Mouse (Mus musculus) forebrain, embryonic 11.5 days (tissue): ENCODE measurements at regions not wholly inside any gene's neighbourhood (a gene's known extent, or its start where the extent isn't known, plus 50 kb on each side); places are given as distances from the start of the nearest gene placed in this dataset.

ENCODE experiments used
- ATAC-seq: fragments of 200-750 bp; cut with Nextera tagmentation; replicated peaks from 2 replicates; pipeline ENCODE4 v1.8.0; 2017; ENCODE audit warnings: moderate TSS enrichment; ENCODE audit not compliant: low FRiP score
- DNase-seq: peaks from one replicate; pipeline ENCODE4 v3.0.0-alpha.2; 2017; ENCODE audit warnings: low spot score
- H3K27ac ChIP-seq: fragments of 300-500 bp; sonication (generic); 2 replicates; pipeline ENCODE4 v1.5.1; 2014; ENCODE audit warnings: low read depth, low read length
- H3K27me3 ChIP-seq: fragments of 300-500 bp; sonication (generic); 2 replicates; pipeline ENCODE4 v1.6.1; 2014; ENCODE audit warnings: mild to moderate bottlenecking, low read length, mixed read lengths; ENCODE audit not compliant: control insufficient read depth, insufficient read depth
- H3K36me3 ChIP-seq: fragments of 300-500 bp; sonication (generic); 2 replicates; pipeline ENCODE4 v1.6.1; 2014; ENCODE audit warnings: mild to moderate bottlenecking, low read length, moderate library complexity, mixed read lengths; ENCODE audit not compliant: control insufficient read depth, insufficient read depth
- H3K4me1 ChIP-seq: fragments of 300-500 bp; sonication (generic); replicated peaks from 2 replicates; pipeline ENCODE4 v1.6.1; 2014; ENCODE audit warnings: low read length, mixed read lengths; ENCODE audit not compliant: control insufficient read depth, insufficient read depth
- H3K4me2 ChIP-seq: fragments of 300-500 bp; sonication (generic); 2 replicates; pipeline ENCODE4 v1.6.1; 2014; ENCODE audit warnings: low read depth, mild to moderate bottlenecking, low read length, moderate library complexity, mixed read lengths; ENCODE audit not compliant: severe bottlenecking
- H3K4me3 ChIP-seq: fragments of 300-500 bp; sonication (generic); 2 replicates; pipeline ENCODE4 v1.5.1; 2014; ENCODE audit warnings: low read depth, low read length
- H3K9ac ChIP-seq: fragments of 300-500 bp; sonication (generic); 2 replicates; pipeline ENCODE4 v1.6.1; 2014; ENCODE audit warnings: low read length
- H3K9me3 ChIP-seq: fragments of 300-500 bp; sonication (generic); 2 replicates; pipeline ENCODE4 v1.6.1; 2016; ENCODE audit warnings: low read length, mixed read lengths; ENCODE audit not compliant: control insufficient read depth
- WGBS: fragments of 180-500 bp; shearing (Covaris S2); extraction: QIAGEN DNeasy Blood & Tissue Kit; methylation state at CpG from one replicate; pipeline ENCODE4 v1.1.7; 2014; 5-methylcytosine and 5-hydroxymethylcytosine counted together

DNA sequence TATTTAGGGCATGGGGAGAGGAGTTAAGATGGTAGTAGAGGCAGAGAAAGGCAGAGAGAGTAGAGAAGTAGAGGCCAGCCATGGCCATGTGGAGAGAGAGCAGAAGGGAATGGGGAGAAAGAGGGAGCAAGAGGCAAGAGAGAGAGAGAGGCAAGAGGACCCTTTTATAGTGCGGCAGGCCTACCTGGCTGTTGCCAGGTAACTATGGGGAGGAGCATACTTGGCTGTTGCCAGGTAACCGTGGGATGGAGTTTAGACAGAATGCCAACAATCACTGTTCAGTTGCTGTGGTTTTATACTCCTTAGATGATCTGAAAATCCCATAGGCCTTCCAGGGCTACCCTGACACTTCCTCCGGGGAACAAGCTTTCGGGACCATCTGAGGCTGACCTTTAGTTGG lies 222.0 kb upstream of the Peli2 start:
- Histone ChIP-seq H3K4me1 (no peaks in the 10 kb centered on the region), H3K9me3 (no peaks in the 10 kb centered on the region), H3K4me2 (no peak overlapping the region), H3K27ac (no peak overlapping the region), H3K4me3 (no peak overlapping the region), H3K36me3 (no peaks in the 10 kb centered on the region), H3K27me3 (no peaks in the 10 kb centered on the region), H3K9ac (no peak overlapping the region)
- DNase-seq (no peak), ATAC-seq (no peak)
- WGBS, result 89% methylated on average over 4 of the region's 4 CpGs

DNA sequence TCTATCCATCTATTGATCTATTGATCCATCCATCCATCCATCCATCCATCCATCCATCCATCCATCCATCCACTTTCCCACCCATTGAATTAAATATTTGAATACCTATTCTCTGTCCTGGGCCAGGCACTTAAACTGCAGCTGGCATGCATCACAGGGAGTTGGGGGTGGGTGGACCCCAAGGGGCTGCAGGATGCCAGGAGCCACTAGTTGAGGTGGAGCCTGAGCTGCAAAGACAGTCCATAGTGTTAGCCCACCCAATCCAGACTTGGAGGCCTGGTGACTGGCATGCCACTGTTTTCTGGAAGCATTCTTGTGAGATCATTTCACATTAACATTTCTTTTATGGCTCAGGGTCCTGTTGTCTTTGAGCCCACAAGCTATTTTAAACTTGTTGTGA lies 215.3 kb upstream of the Peli2 start:
- ATAC-seq (no peak), DNase-seq (no peak)
- H3K4me1 ChIP-seq, result no peaks in the 10 kb centered on the region; the same call in 1 of the 2 replicates
- no peaks in the 10 kb centered on the region for H3K9me3 ChIP-seq
- H3K27me3 ChIP-seq, result no peaks in the 10 kb centered on the region
- H3K36me3 ChIP-seq, result no peaks in the 10 kb centered on the region
- H3K27ac ChIP-seq, result no peak overlapping the region
- no peak overlapping the region for H3K4me2 ChIP-seq
- no peak overlapping the region for H3K4me3 ChIP-seq
- no peak overlapping the region for H3K9ac ChIP-seq

DNA sequence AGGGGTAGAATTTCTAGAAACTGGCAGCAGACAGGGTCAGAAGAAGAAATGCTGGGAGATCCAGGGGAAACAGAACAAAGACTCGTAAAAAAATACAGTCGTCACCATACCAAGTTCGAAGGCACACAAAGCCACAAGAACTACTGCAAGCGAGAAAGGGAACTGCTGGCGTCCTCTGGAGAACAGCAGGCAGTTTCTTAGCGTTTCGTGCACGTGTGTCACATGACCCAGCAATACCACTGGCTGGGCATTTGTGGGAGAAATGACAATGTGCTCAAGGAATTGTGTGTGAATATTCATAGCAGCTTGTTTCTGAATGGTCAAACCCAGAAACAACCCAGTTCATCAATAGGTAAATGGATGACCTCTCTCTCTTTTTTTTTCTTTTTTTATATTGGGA lies 211.5 kb upstream of the Peli2 start:
- no peaks in the 10 kb centered on the region for H3K27me3 ChIP-seq
- no peak overlapping the region for H3K4me2 ChIP-seq
- H3K36me3 ChIP-seq, result no peaks in the 10 kb centered on the region
- no peak overlapping the region for H3K9ac ChIP-seq
- H3K4me1 ChIP-seq, result peaks cover 5% of the 10 kb centered on the region; the same call in 1 of the 2 replicates
- DNase-seq (no peak), ATAC-seq (no peak)
- WGBS, result 62% methylated on average over 8 of the region's 8 CpGs
- H3K27ac ChIP-seq, result no peak overlapping the region
- H3K9me3 ChIP-seq, result no peaks in the 10 kb centered on the region
- no peak overlapping the region for H3K4me3 ChIP-seq

DNA sequence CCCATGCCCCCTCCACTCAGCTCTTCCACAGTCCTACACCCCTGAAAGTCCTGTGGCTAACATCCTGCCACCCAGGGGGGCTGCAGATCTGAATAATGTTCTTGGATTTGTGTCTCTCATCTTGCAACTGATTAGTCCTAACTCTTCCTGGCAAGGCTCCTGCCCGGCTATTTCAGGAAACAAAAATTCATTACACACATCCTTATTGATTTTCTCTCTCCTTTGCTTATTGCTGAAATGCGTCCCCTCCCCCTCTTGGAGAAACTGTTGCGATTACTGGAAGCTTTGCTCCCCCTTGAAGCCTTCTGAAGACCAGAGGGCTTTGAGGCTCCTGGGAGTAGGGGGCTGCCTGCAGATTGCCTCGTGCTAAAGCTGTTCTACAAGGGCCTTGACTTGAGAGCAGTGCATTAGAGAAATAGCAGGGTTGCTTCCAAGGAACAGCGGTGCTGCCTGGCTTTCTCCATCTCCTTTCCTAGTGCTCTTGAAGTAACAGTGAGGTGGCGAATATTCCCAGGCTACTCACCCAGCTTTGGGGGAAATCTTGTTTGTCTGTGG lies 209.8 kb upstream of the Peli2 start:
- DNase-seq, result no peak
- H3K27me3 ChIP-seq, result no peaks in the 10 kb centered on the region
- H3K4me2 ChIP-seq, result no peak overlapping the region
- H3K4me1 ChIP-seq, result peaks cover 5% of the 10 kb centered on the region; the same call in 1 of the 2 replicates
- H3K27ac ChIP-seq, result no peak overlapping the region
- WGBS, result 49% methylated on average over 6 of the region's 6 CpGs
- no peak for ATAC-seq
- no peaks in the 10 kb centered on the region for H3K36me3 ChIP-seq
- H3K4me3 ChIP-seq, result no peak overlapping the region
- H3K9me3 ChIP-seq, result no peaks in the 10 kb centered on the region
- H3K9ac ChIP-seq, result no peak overlapping the region

DNA sequence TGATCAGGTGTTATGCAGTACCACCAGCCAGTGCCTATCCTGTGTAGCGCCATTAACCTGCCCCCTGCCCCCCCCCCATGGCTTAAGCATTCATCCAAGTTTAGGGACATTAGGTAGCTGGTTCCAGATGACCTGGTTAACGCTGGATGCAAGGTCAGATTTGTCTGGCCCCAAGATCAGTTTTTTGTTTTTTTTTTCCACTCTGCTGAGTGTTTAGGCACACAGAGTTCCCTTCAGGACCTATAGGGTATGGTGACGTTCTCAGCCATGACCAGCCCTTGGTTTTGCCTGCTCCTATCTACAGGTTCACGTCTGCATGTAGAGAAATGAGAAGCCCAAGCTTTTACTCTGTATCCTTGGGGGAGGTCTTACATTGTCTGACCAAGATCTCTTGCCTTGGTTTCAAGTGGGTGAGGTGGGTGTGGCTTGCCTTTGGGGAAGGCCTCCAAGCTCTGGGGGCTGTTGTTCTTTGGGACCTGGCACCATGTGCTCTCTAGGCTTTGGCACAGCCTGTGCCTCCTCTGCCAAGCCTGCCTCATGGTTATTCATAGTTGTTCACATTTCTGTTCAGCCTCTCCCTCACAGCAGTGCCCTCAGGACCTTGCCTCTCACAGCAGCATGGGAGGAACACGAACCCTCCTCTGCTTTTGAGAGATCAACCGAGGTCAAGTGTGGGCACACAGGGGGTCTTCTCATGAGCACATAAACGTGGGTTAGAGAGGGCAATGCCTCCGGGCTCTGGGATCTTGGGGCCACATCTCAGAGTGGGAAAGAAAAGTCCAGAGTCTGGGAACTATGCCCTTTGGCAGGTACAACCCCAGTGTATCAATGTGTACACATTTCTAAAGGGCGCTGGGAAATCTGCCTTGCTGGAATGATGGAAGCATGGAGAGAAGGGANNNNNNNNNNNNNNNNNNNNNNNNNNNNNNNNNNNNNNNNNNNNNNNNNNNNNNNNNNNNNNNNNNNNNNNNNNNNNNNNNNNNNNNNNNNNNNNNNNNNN lies 208.8 kb upstream of the Peli2 start:
- DNase-seq (no peak), ATAC-seq (no peak)
- Histone ChIP-seq H3K27ac (no peak overlapping the region), H3K27me3 (no peaks in the 10 kb centered on the region), H3K4me2 (no peak overlapping the region), H3K36me3 (no peaks in the 10 kb centered on the region), H3K4me1 (peaks cover 5% of the 10 kb centered on the region; the same call in 1 of the 2 replicates), H3K9ac (no peak overlapping the region), H3K9me3 (no peaks in the 10 kb centered on the region), H3K4me3 (no peak overlapping the region)
- 76% methylated on average over 9 of the region's 9 CpGs for WGBS

DNA sequence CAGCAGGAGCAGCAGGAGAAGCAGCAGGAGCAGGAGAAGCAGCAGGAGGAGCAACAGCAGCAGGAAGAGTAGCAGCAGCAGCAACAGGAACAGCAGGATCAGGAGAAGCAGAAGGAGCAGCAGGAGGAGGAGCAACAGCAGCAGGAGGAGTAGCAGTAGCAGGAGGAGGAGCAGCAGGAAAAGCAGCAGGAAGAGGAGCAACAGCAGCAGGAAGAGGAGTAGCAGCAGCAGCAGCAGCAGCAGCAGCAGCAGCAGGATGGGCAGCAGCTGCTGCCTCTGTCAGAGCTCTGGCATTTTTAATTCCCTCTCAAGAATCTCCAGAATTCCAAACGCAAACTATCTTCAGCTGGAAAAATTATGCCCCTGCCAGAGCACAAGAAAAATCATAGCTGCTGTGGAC lies 205.0 kb upstream of the Peli2 start:
- Histone ChIP-seq H3K36me3 (no peaks in the 10 kb centered on the region), H3K27ac (no peak overlapping the region), H3K4me3 (no peak overlapping the region), H3K27me3 (no peaks in the 10 kb centered on the region), H3K9ac (no peak overlapping the region), H3K4me1 (peaks cover 5% of the 10 kb centered on the region; the same call in 1 of the 2 replicates), H3K4me2 (no peak overlapping the region), H3K9me3 (no peaks in the 10 kb centered on the region)
- ATAC-seq (no peak), DNase-seq (no peak)
- WGBS, result 81% methylated on average over 1 of the region's 1 CpGs

DNA sequence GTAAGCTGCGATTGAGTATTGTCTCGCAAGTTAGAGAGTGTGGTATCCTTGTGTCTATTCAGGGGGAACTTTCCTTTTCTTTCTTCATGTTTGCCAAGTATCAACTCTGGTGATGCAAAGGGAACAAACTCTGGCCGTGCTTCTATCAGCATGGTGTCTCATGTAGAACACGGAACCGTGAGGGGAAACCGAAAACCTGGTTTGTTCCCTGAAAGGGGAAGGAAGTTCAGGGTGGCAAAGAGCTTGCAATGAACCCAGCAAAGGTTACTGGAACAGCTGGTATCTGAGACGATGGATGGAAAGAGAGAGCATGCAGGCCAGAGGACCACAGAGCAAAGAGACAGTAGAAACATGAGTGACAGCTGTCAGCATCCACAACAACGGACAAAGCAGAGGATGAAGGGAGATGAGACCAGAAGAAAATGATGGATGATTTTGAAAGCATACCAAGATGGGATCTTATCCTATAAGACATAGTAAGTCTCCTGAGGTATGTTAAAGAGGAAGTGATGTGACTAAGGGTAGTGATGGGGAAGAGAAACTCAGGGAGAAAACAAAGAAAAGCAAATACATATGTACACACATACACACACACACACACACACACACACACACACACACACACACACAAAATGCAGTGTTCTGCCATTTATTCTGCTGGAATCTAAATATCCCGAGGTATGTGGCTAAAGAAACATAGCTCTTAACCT lies 199.8 kb upstream of the Peli2 start:
- no peak overlapping the region for H3K9ac ChIP-seq
- ATAC-seq (no peak), DNase-seq (no peak)
- no peaks in the 10 kb centered on the region for H3K36me3 ChIP-seq
- H3K4me3 ChIP-seq, result no peak overlapping the region
- H3K27me3 ChIP-seq, result no peaks in the 10 kb centered on the region
- H3K4me1 ChIP-seq, result no peaks in the 10 kb centered on the region; the same call in 1 of the 2 replicates
- no peak overlapping the region for H3K4me2 ChIP-seq
- no peaks in the 10 kb centered on the region for H3K9me3 ChIP-seq
- WGBS, result 94% methylated on average over 9 of the region's 9 CpGs
- no peak overlapping the region for H3K27ac ChIP-seq

DNA sequence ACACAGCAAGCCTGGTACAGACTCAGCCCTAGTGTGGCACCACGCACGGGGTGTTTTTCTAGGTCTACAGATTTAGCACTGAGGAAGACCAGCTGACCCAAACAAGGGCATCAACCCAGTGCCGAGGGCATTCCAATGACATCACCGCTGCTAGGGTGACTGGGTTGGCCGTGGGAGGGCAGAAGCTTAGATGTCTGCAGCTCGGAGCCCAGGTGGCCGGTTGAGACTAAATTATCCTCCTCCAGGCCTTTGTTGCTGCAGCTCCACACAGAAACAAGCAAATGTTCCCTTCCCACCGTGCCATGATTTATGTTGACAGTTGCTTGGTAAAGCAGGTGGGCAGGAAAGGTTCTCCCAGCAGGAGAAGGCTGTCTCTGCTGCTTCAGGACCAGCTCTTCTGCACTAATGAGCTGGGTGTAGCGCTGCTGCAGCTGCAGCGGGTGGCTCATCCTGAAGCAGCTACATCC lies 198.8 kb upstream of the Peli2 start:
- Histone ChIP-seq H3K27ac (no peak overlapping the region), H3K36me3 (no peaks in the 10 kb centered on the region), H3K4me3 (no peak overlapping the region), H3K4me2 (no peak overlapping the region), H3K9ac (no peak overlapping the region), H3K27me3 (no peaks in the 10 kb centered on the region), H3K4me1 (no peaks in the 10 kb centered on the region), H3K9me3 (no peaks in the 10 kb centered on the region)
- WGBS, result 70% methylated on average over 10 of the region's 10 CpGs
- no peak for DNase-seq
- no peak for ATAC-seq
